Mouse (Mus musculus): ENCODE measurements at regions not wholly inside any gene's neighbourhood (a gene's known extent, or its start where the extent isn't known, plus 50 kb on each side); places are given as distances from the start of the nearest gene placed in this dataset.
"Not testable (repeated sequence)": the region's sequence is repeated elsewhere in the genome, so short reads cannot be mapped to it uniquely, and the experiment has no call there.

DNA sequence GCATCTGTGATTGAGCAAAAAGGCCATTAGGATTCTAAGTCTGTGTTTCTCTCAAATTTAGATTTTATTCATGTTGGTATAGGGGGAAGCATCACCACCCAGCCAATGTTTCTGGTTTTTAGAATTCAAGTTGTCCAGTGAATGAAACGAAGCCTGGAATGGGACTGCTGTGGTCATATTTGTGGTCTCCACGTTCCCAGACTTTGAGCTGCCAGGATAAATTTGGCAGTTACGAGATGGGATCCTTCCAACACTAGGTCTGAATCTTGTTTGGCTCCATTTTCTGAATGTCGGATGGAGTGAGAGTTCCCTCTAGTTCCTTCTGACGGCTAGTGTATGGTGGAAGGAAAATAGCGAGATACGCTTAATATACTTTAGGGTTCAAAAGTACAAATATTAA is 1014.8 kb downstream of the Adgrl3 start:
- Histone ChIP-seq H3K36me3 (no peaks in the 10 kb centered on the region), H3K4me3 (no peak overlapping the region), H3K9me3 (no peaks in the 10 kb centered on the region), H3K27me3 (ENCODE audit: insufficient read depth, poor library complexity, severe bottlenecking) (no peaks in the 10 kb centered on the region), H3K4me1 (replicated peaks) (no peaks in the 10 kb centered on the region), H3K27ac (no peak overlapping the region)
- 92% methylated on average over 7 of the region's 7 CpGs for WGBS
- DNase-seq (ENCODE audit: low spot score), result no peak

DNA sequence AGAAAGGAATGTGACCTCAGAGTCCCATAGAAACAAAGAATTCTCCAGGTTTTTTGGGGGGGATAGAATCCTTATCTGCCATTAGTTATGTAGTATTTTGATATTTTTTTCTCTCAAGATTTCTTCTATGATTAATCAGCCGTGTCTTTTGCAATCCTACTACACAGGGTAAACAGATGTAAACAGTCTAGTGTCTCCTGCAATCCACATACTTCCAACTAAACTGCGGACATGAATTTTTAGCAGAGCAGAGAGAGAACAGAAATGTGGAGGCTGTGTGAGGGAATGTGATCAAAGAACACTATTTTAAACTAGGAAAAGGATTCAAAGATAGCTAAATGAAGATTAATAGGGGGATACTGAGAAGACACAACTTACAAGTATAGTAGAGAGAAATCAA is 1026.2 kb downstream of the Adgrl3 start:
- H3K27me3 ChIP-seq (ENCODE audit: insufficient read depth, poor library complexity, severe bottlenecking), result no peaks in the 10 kb centered on the region
- 82% methylated on average over 2 of the region's 2 CpGs for WGBS
- H3K4me1 ChIP-seq (replicated peaks), result no peaks in the 10 kb centered on the region; the same call in 1 of the 2 replicates
- H3K4me3 ChIP-seq, result no peak overlapping the region
- no peaks in the 10 kb centered on the region for H3K36me3 ChIP-seq
- no peak overlapping the region for H3K27ac ChIP-seq
- no peaks in the 10 kb centered on the region for H3K9me3 ChIP-seq
- no peak for DNase-seq (ENCODE audit: low spot score)

DNA sequence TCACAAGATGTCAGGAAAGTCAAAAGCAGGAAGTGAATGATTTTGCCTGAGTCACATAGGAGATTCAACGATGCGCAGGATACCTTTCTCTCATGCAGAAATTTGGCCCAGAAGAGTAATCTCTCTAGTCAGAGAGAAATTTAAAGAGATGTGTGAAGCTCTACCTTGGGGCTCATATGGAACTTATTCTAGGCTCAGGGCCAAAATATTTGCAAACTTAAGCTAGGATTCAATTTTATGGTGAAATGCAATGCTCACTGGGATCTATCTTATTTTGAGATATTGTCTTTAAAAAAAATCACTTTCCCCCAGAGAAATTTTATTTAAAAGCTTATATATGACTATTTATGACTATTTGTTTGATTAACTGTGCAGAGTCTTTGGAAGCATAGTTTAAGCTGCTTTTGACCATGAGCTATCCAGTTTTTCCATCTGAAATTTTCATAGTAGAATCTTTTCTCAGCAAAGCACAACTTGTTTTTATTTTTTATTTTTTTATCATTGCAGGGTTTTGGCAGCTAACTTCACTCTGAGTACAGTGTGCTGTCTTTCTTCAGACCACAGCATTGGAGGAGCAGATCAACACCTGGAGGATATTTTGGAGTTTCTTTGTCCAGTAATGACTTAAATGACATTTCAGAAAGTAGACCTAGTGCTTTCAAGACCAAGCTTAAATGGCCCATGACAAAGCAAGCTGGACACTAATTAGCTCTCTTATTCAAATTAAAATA is 1039.3 kb downstream of the Adgrl3 start:
- Histone ChIP-seq H3K4me1 (replicated peaks) (no peaks in the 10 kb centered on the region), H3K27ac (no peak overlapping the region), H3K4me3 (no peak overlapping the region), H3K36me3 (no peaks in the 10 kb centered on the region), H3K9me3 (no peaks in the 10 kb centered on the region), H3K27me3 (ENCODE audit: insufficient read depth, poor library complexity, severe bottlenecking) (no peaks in the 10 kb centered on the region)
- DNase-seq (ENCODE audit: low spot score), result no peak
- 88% methylated on average over 2 of the region's 2 CpGs for WGBS

DNA sequence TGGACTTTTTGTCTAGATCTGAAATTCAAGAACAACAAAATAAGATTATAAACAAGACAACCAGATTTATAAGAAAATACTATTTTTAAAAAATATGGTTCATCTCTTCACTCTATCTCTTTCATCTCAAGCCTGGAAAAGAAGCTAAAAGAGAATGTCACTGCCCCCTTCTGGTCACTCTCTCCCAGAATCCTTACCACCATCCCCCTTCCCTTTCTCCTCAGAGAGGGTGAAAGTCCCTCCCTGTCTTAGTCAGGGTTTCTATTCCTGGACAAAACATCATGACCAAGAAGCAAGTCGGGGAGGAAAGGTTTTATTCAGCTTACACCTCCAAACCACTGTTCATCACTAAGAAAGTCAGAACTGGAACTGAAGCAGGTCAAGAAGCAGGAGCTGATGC is 1040.7 kb downstream of the Adgrl3 start:
- 55% methylated on average over 1 of the region's 1 CpGs for WGBS
- Histone ChIP-seq H3K36me3 (no peaks in the 10 kb centered on the region), H3K27me3 (ENCODE audit: insufficient read depth, poor library complexity, severe bottlenecking) (no peaks in the 10 kb centered on the region), H3K27ac (no peak overlapping the region), H3K4me1 (replicated peaks) (no peaks in the 10 kb centered on the region), H3K9me3 (no peaks in the 10 kb centered on the region), H3K4me3 (no peak overlapping the region)
- DNase-seq (ENCODE audit: low spot score), result no peak

DNA sequence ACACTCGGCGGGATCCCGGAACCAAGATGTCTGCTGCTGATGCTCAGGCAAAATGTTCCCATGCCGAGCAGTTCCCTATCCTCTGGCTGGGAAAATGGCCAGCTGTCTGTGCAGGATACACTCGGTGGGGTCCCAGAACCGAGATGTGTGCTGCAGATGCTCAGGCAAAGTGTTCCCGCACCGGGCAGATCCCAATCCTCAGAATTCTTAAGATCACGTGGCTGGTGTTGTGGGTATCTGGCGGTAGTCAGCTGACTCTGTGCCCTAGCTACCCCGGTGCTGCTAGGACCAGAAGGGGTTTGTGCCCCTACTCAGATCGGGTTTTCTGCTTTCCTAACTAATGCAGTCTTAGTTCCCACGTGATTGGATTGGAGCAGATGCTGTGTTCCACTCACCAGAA is 1049.3 kb downstream of the Adgrl3 start:
- not testable (repeated sequence) for DNase-seq (ENCODE audit: low spot score); H3K4me3 ChIP-seq

DNA sequence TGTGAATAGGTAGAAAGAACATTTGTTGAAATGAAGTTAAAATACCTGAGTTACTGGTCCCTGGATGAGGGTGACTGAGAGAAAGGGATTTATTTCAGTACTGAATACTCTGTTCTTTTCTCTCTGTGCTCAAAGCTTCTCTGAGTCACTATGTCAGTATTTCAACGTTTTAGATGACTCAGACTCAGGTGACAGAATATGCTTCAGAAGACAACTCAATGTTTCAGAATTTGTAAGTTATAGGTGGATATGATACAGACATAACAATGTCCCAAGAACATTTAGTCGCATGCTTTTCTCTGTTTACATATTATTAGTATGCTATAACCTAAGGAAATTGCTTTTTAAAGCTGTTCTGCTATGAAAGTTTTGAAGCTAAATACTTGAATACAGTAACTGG is 1069.5 kb downstream of the Adgrl3 start:
- 84% methylated on average over 2 of the region's 2 CpGs for WGBS
- Histone ChIP-seq H3K9me3 (no peaks in the 10 kb centered on the region), H3K36me3 (no peaks in the 10 kb centered on the region), H3K4me3 (no peak overlapping the region), H3K27ac (no peak overlapping the region), H3K27me3 (ENCODE audit: insufficient read depth, poor library complexity, severe bottlenecking) (no peaks in the 10 kb centered on the region), H3K4me1 (replicated peaks) (no peaks in the 10 kb centered on the region)
- no peak for DNase-seq (ENCODE audit: low spot score)

More for the DNA sequence above, 1049.3 kb downstream of the Adgrl3 start:
- 88% methylated on average over 13 of the region's 13 CpGs for WGBS
- not testable (repeated sequence) for H3K27ac ChIP-seq; H3K27me3 ChIP-seq (ENCODE audit: insufficient read depth, poor library complexity, severe bottlenecking); H3K9me3 ChIP-seq; H3K36me3 ChIP-seq; H3K4me1 ChIP-seq (replicated peaks)

DNA sequence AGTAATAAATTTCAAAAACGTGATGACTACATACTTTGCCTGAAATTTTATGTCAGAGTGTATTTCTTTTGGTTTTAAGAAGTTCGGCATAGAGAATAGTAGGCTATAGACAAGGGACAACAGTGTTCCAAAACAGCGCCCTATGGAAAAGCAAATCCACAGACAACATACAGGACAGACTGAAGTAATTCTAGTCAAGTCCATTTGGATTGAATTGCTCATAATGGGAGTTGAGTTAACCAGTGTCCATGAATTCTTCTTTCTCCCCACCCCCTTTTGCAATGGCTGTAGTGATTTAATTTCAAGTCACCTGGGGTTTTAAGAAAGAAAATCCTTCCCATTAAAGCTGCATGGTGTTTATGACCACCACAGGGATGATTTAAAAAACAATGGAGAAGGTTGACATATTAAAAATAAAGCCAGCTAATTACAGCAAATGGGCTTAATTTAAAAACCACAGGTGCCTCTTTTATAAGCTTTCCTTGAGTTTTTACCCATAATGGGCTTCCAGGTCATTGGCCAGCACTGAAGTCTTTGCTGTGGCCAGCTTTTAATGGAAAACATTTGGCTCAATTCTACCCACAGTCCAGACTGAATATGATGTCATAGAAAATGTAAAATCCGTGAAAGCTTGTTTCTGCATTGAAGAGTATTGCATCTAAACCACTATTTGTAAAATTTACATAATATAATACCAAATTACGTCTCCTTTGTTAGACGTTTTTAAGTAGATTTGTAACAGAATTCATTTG is 1083.3 kb downstream of the Adgrl3 start:
- Histone ChIP-seq H3K4me1 (replicated peaks) (no peaks in the 10 kb centered on the region), H3K36me3 (no peaks in the 10 kb centered on the region), H3K27ac (no peak overlapping the region), H3K27me3 (ENCODE audit: insufficient read depth, poor library complexity, severe bottlenecking) (no peaks in the 10 kb centered on the region), H3K9me3 (no peaks in the 10 kb centered on the region), H3K4me3 (no peak overlapping the region)
- no peak for DNase-seq (ENCODE audit: low spot score)
- WGBS, result 90% methylated on average over 6 of the region's 6 CpGs

DNA sequence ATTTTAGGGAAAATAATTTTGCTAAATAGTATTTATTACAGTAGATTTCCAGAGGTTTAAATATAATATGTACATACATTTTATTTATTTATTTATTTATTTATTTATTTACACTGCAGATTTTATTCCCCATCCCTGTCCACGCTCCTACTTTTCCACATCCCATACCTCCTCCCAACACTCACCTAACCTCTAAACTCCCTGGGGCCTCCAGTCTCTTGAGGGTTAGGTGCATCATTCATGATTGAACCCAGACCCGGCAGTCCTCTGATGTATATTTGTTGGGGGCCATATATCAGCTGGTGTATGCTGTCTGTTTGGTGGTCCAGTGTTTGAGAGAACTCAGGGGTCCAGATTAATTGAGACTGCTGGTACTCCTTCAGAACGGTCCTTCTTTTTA is 1083.9 kb downstream of the Adgrl3 start:
- Histone ChIP-seq H3K4me3 (no peak overlapping the region), H3K27me3 (ENCODE audit: insufficient read depth, poor library complexity, severe bottlenecking) (no peaks in the 10 kb centered on the region), H3K36me3 (no peaks in the 10 kb centered on the region), H3K4me1 (replicated peaks) (no peaks in the 10 kb centered on the region), H3K9me3 (no peaks in the 10 kb centered on the region), H3K27ac (no peak overlapping the region)
- WGBS, result 92% methylated on average over 3 of the region's 3 CpGs
- no peak for DNase-seq (ENCODE audit: low spot score)

DNA sequence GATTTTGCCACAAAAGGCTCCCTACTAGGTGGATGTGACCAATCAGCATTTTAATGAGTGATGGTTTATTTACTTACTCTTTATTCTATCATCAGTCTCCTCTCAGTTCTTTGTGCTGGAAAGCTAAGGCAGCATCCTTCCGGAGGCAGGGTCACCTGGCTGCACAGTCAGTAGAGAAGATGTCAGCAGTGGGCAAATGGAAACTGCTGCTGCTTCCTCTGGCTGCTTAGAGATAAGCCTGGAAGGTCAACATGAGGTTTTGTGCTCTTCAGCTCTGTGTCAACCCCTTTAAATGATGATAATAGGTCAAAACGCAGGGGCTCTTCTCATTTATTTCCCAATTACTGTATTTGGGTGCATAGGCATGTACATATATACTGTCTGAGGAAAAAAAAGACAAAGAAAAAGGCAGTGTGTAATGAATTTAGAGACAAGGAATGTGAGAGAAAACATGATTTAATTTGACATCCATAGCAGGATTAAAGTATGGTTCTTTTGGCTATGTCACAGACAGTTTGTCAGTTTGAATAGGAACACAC is 1106.1 kb downstream of the Adgrl3 start:
- DNase-seq (ENCODE audit: low spot score), result no peak
- H3K27ac ChIP-seq, result no peak overlapping the region
- H3K4me1 ChIP-seq (replicated peaks), result no peaks in the 10 kb centered on the region
- no peaks in the 10 kb centered on the region for H3K9me3 ChIP-seq
- no peak overlapping the region for H3K4me3 ChIP-seq
- H3K27me3 ChIP-seq (ENCODE audit: insufficient read depth, poor library complexity, severe bottlenecking), result no peaks in the 10 kb centered on the region
- no peaks in the 10 kb centered on the region for H3K36me3 ChIP-seq
- 50% methylated on average over 2 of the region's 2 CpGs for WGBS

DNA sequence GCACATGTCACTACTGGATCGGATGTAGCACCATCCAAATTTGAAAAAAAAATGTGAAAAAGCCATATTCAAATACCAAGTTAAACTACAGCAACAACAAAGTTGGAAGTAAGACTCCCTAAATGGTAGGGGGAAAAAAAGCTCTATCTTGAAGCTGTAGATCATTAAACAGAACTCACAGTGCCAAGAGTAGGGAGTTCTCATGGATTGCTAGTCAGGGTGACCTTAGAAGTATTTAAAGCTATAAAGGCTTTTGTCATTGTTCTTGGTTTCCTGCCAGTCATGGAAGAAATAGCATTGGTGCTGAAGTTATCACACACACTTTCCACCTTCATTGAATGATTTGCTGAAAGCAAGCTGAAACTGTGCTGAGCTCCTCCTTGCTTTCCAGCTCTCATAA is 1122.1 kb downstream of the Adgrl3 start:
- 89% methylated on average over 1 of the region's 1 CpGs for WGBS

More for the DNA sequence above, 1122.1 kb downstream of the Adgrl3 start:
- Histone ChIP-seq H3K4me1 (replicated peaks) (no peaks in the 10 kb centered on the region), H3K9me3 (0 out of 2 replicates have a peak, but pooled peaks cover 2% of the 10 kb centered on the region), H3K27ac (no peak overlapping the region), H3K27me3 (ENCODE audit: insufficient read depth, poor library complexity, severe bottlenecking) (no peaks in the 10 kb centered on the region), H3K36me3 (no peaks in the 10 kb centered on the region), H3K4me3 (no peak overlapping the region)
- DNase-seq (ENCODE audit: low spot score), result no peak

Measured in hindbrain, embryonic 10.5 days (tissue).